Mouse (Mus musculus): ENCODE measurements around the gene Ano1. TPM values are rescaled to one million over a fixed set of nuclear protein-coding genes. Genes with fewer than 3 reads are reported as not detected.

The Ano1 gene
- polyA plus RNA-seq, 1 experiment from 2014 or later, result 10.9 TPM

DNA sequence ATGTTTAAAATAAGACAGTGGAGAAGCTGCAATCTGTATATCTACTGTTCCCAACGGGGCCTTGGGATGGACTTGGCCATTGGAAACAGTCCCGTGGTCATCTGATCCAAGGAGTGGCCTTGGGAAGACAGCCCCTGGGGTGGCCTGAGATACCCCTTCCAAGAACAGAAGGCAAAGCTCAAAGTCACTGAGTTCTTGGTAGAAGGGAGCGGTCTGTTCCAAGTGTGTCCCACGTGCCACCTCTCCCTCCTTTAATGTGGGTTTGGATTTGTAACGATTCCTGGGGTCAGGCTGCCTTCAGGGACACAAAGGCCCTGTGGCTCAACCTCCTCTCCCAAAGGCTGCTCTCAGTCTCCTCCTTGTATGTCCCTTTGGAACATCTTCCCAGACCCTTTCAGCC lies 7.9 kb downstream of the Ano1 start:
- no peak overlapping the region for H3K9ac ChIP-seq
- no peaks in the 10 kb centered on the region for H3K36me3 ChIP-seq
- H3K4me2 ChIP-seq (replicated peaks), result no peak overlapping the region
- H3K27me3 ChIP-seq, result peaks cover 1% of the 10 kb centered on the region
- H3K4me1 ChIP-seq, result no peaks in the 10 kb centered on the region
- H3K9me3 ChIP-seq, result no peaks in the 10 kb centered on the region
- H3K27ac ChIP-seq, result no peak overlapping the region
- no peak for ATAC-seq (ENCODE audit: insufficient number of reproducible peaks, insufficient read depth, low FRiP score, low TSS enrichment)
- no peak overlapping the region for H3K4me3 ChIP-seq
- 73% methylated on average over 5 of the region's 5 CpGs for WGBS

DNA sequence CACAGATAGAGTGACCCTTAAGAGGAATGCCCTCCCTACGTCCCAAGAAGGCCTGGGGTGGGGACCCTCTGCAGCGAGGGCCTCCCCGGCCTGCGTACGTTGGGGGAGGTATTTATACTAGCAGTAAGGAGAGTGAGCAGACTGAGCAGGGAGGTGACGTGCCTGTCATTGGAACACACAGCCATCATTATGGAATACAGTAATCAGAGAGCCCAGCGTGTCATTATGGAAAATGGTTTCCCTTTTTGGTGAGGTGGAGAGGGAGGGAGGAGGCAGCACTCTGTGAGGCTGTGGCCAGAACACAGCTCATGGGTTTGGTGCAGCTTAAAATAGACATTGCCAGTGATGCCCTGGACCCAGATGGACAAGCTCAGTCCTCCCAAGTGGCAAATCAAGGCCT lies 11.1 kb downstream of the Ano1 start:
- H3K27ac ChIP-seq, result no peak overlapping the region
- no peak for ATAC-seq (ENCODE audit: insufficient number of reproducible peaks, insufficient read depth, low FRiP score, low TSS enrichment)
- no peak overlapping the region for H3K4me2 ChIP-seq (replicated peaks)
- no peak overlapping the region for H3K4me3 ChIP-seq
- peaks cover 24% of the 10 kb centered on the region for H3K27me3 ChIP-seq
- no peak overlapping the region for H3K9ac ChIP-seq
- no peaks in the 10 kb centered on the region for H3K36me3 ChIP-seq
- H3K9me3 ChIP-seq, result no peaks in the 10 kb centered on the region
- H3K4me1 ChIP-seq, result peaks cover 9% of the 10 kb centered on the region; the same call in 1 of the 2 replicates
- 60% methylated on average over 7 of the region's 7 CpGs for WGBS

DNA sequence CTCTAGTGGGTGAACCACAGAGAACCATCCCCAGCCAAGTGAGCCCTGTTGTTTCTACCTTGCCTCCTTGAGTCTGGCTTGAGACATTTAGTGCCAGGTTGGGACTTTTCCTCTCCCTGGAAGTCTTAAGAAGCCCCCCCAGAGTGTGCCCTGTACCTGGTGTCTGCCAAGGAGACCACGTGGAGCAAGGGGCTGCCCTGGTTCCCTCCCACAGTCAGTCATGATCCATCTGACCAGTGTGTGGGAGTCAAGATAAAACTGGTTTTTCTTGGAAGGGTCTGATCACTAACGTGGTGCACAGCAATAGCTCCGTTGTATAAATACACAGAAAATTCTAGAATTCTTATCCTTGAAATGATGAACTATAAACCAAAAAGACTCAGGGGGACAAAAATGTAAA lies 12.0 kb downstream of the Ano1 start:
- 42% methylated on average over 3 of the region's 3 CpGs for WGBS
- Histone ChIP-seq H3K4me2 (replicated peaks) (no peak overlapping the region), H3K4me1 (peaks cover 9% of the 10 kb centered on the region; the same call in 1 of the 2 replicates), H3K27me3 (peaks cover 24% of the 10 kb centered on the region), H3K4me3 (no peak overlapping the region), H3K27ac (no peak overlapping the region), H3K9ac (no peak overlapping the region), H3K36me3 (no peaks in the 10 kb centered on the region), H3K9me3 (no peaks in the 10 kb centered on the region)
- no peak for ATAC-seq (ENCODE audit: insufficient number of reproducible peaks, insufficient read depth, low FRiP score, low TSS enrichment)

GRCm38 (mm10) chr7:144738357-144738798 lies 13.4 kb downstream of the Ano1 start:
- H3K27me3 ChIP-seq, result peaks cover 24% of the 10 kb centered on the region
- peak overlapping the region; percentile 3 for H3K9ac ChIP-seq
- peak overlapping the region; percentile 66 for H3K4me2 ChIP-seq (replicated peaks)
- H3K27ac ChIP-seq, result no peak overlapping the region
- no peaks in the 10 kb centered on the region for H3K9me3 ChIP-seq
- H3K4me3 ChIP-seq, result peak overlapping the region; percentile 38
- H3K4me1 ChIP-seq, result peaks cover 9% of the 10 kb centered on the region; the same call in 1 of the 2 replicates
- H3K36me3 ChIP-seq, result no peaks in the 10 kb centered on the region
- under 1% methylated on average over 30 of the region's 33 CpGs for WGBS
- ATAC-seq (ENCODE audit: insufficient number of reproducible peaks, insufficient read depth, low FRiP score, low TSS enrichment), result 0 out of 2 replicates have a peak, but pooled peaks have one; percentile 65

DNA sequence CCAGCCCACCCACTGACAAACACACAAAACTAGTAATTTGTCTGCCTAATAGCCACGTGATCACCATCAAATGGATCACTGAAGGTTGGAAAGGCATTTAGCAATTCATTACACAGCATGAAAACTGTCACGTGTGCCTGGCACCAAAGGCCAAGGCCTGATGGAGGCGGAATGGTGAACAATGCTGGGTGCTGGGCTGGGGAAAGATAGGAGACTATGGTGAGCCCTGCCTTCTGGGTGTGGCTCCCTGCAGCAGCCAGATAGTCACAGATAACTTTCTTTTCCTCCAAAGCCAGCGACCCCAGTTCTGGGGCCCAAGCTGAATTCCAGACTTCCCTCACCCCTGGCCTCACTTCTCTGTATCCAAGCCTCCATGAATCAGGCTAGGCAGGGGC lies 19.9 kb downstream of the Ano1 start:
- Histone ChIP-seq H3K9ac (no peak overlapping the region), H3K4me3 (no peak overlapping the region), H3K4me2 (replicated peaks) (no peak overlapping the region), H3K27me3 (peaks cover 4% of the 10 kb centered on the region), H3K4me1 (no peaks in the 10 kb centered on the region), H3K36me3 (no peaks in the 10 kb centered on the region), H3K9me3 (no peaks in the 10 kb centered on the region), H3K27ac (no peak overlapping the region)
- ATAC-seq (ENCODE audit: insufficient number of reproducible peaks, insufficient read depth, low FRiP score, low TSS enrichment), result no peak
- WGBS, result 52% methylated on average over 4 of the region's 4 CpGs

- Histone ChIP-seq H3K27ac (no peak overlapping the region), H3K9me3 (no peaks in the 10 kb centered on the region), H3K4me1 (no peaks in the 10 kb centered on the region), H3K27me3 (no peaks in the 10 kb centered on the region), H3K9ac (no peak overlapping the region), H3K36me3 (no peaks in the 10 kb centered on the region), H3K4me3 (no peak overlapping the region), H3K4me2 (replicated peaks) (no peak overlapping the region)
- no peak for ATAC-seq (ENCODE audit: insufficient number of reproducible peaks, insufficient read depth, low FRiP score, low TSS enrichment)
- WGBS, result 62% methylated on average over 9 of the region's 9 CpGs
Observed at GRCm38 (mm10) chr7:144731182-144731896, 20.4 kb downstream of the Ano1 start.

GRCm38 (mm10) chr7:144724283-144724682 lies 27.5 kb downstream of the Ano1 start:
- H3K4me1 ChIP-seq, result no peaks in the 10 kb centered on the region
- no peaks in the 10 kb centered on the region for H3K27me3 ChIP-seq
- WGBS, result 50% methylated on average over 1 of the region's 1 CpGs
- no peak overlapping the region for H3K27ac ChIP-seq
- no peak overlapping the region for H3K9ac ChIP-seq
- no peak overlapping the region for H3K4me2 ChIP-seq (replicated peaks)
- H3K4me3 ChIP-seq, result no peak overlapping the region
- H3K9me3 ChIP-seq, result no peaks in the 10 kb centered on the region
- H3K36me3 ChIP-seq, result no peaks in the 10 kb centered on the region
- ATAC-seq (ENCODE audit: insufficient number of reproducible peaks, insufficient read depth, low FRiP score, low TSS enrichment), result no peak

GRCm38 (mm10) chr7:144719956-144720355 lies 31.8 kb downstream of the Ano1 start:
- no peak for ATAC-seq (ENCODE audit: insufficient number of reproducible peaks, insufficient read depth, low FRiP score, low TSS enrichment)
- H3K9me3 ChIP-seq, result no peaks in the 10 kb centered on the region
- no peak overlapping the region for H3K4me2 ChIP-seq (replicated peaks)
- H3K4me3 ChIP-seq, result no peak overlapping the region
- H3K4me1 ChIP-seq, result no peaks in the 10 kb centered on the region
- H3K27ac ChIP-seq, result no peak overlapping the region
- H3K9ac ChIP-seq, result no peak overlapping the region
- no peaks in the 10 kb centered on the region for H3K27me3 ChIP-seq
- 81% methylated on average over 4 of the region's 4 CpGs for WGBS
- H3K36me3 ChIP-seq, result no peaks in the 10 kb centered on the region

DNA sequence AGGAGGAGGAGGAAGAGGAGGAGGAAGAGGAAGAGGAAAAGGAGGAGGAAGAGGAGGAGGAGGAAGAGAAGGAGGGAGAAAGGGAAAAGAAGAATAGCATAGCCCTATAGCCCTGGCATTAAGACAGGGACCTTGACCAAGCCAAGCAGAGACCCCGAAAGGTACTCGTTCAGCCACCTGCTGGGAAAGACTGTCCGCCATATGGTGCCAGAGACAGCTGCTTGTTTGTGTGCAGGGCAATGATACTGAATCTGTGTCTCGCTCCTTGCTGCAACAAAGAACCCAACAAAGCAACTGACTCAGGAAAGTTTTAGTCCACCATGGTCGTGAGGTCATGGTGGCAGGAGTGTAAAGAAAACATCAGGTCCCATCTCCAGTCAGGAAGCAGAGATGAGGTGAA lies 34.0 kb downstream of the Ano1 start:
- no peak overlapping the region for H3K4me2 ChIP-seq (replicated peaks)

GRCm38 (mm10) chr7:144697870-144698269 lies 53.9 kb downstream of the Ano1 start:
- no peak overlapping the region for H3K4me2 ChIP-seq (replicated peaks)

More for the DNA sequence above, 34.0 kb downstream of the Ano1 start:
- H3K27ac ChIP-seq, result no peak overlapping the region
- no peak for ATAC-seq (ENCODE audit: insufficient number of reproducible peaks, insufficient read depth, low FRiP score, low TSS enrichment)
- H3K4me1 ChIP-seq, result no peaks in the 10 kb centered on the region
- no peak overlapping the region for H3K4me3 ChIP-seq
- WGBS, result 84% methylated on average over 5 of the region's 5 CpGs
- H3K9ac ChIP-seq, result no peak overlapping the region
- H3K36me3 ChIP-seq, result no peaks in the 10 kb centered on the region
- no peaks in the 10 kb centered on the region for H3K27me3 ChIP-seq
- no peaks in the 10 kb centered on the region for H3K9me3 ChIP-seq

GRCm38 (mm10) chr7:144696764-144697704 lies 54.7 kb downstream of the Ano1 start:
- no peaks in the 10 kb centered on the region for H3K4me1 ChIP-seq
- H3K27me3 ChIP-seq, result no peaks in the 10 kb centered on the region
- no peaks in the 10 kb centered on the region for H3K9me3 ChIP-seq
- H3K27ac ChIP-seq, result no peak overlapping the region
- no peaks in the 10 kb centered on the region for H3K36me3 ChIP-seq
- WGBS, result 75% methylated on average over 7 of the region's 7 CpGs
- no peak overlapping the region for H3K9ac ChIP-seq
- H3K4me3 ChIP-seq, result no peak overlapping the region
- no peak for ATAC-seq (ENCODE audit: insufficient number of reproducible peaks, insufficient read depth, low FRiP score, low TSS enrichment)
- no peak overlapping the region for H3K4me2 ChIP-seq (replicated peaks)

More at GRCm38 (mm10) chr7:144697870-144698269, 53.9 kb downstream of the Ano1 start:
- H3K27ac ChIP-seq, result no peak overlapping the region
- 74% methylated on average over 9 of the region's 9 CpGs for whole genome bisulfite sequencing
- no peaks in the 10 kb centered on the region for H3K36me3 ChIP-seq
- no peak overlapping the region for H3K9ac ChIP-seq
- H3K4me3 ChIP-seq, result no peak overlapping the region
- no peak for ATAC-seq (ENCODE audit: insufficient number of reproducible peaks, insufficient read depth, low FRiP score, low TSS enrichment)
- H3K4me1 ChIP-seq, result no peaks in the 10 kb centered on the region
- no peaks in the 10 kb centered on the region for H3K27me3 ChIP-seq
- no peaks in the 10 kb centered on the region for H3K9me3 ChIP-seq

Measured in embryonic facial prominence, embryonic 12.5 days (tissue).